Mouse (Mus musculus) embryo, embryonic 10 days (tissue): ENCODE measurements around the gene Pacsin1.
"Not testable (repeated sequence)": the region's sequence is repeated elsewhere in the genome, so short reads cannot be mapped to it uniquely, and the experiment has no call there.

Experiments
- DNase-seq: peaks from one replicate; pipeline ENCODE4 v3.0.0-alpha.2; 2015; ENCODE audit warnings: low spot score

Pacsin1 gene

GRCm38 (mm10) chr17:27655089-27656010 is at the start of gene Pacsin1:
Pacsin1 (plus strand) TSS chr17:27655509.
- peak; percentile 59 for DNase-seq

- DNase-seq = no peak
Measured at GRCm38 (mm10) chr17:27609576-27609975, 45.7 kb upstream of the Pacsin1 start.

GRCm38 (mm10) chr17:27610679-27611518 is 44.4 kb upstream of the Pacsin1 start:
- no peak for DNase-seq

GRCm38 (mm10) chr17:27611519-27611884 is 43.8 kb upstream of the Pacsin1 start:
- no peak for DNase-seq

GRCm38 (mm10) chr17:27611994-27612393 is 43.3 kb upstream of the Pacsin1 start:
- no peak for DNase-seq

GRCm38 (mm10) chr17:27613016-27613415 is 42.3 kb upstream of the Pacsin1 start:
- no peak for DNase-seq

- DNase-seq = no peak
Measured at GRCm38 (mm10) chr17:27615388-27615787, 39.9 kb upstream of the Pacsin1 start.

- no peak for DNase-seq
Measured at GRCm38 (mm10) chr17:27621161-27621560, 34.1 kb upstream of the Pacsin1 start.

GRCm38 (mm10) chr17:27621705-27622531 is 33.4 kb upstream of the Pacsin1 start:
- peak; percentile 66 for DNase-seq

GRCm38 (mm10) chr17:27622611-27623359 is 32.5 kb upstream of the Pacsin1 start:
- peak; percentile 72 for DNase-seq

GRCm38 (mm10) chr17:27623360-27624326 is 31.7 kb upstream of the Pacsin1 start, which contains the start of gene Nudt3:
Nudt3 (minus strand) TSS chr17:27623495.
- peak; percentile 93 for DNase-seq

GRCm38 (mm10) chr17:27625455-27626251 is 29.7 kb upstream of the Pacsin1 start:
- DNase-seq = no peak

GRCm38 (mm10) chr17:27626681-27627080 is 28.6 kb upstream of the Pacsin1 start:
- DNase-seq = peak; percentile 47

GRCm38 (mm10) chr17:27627451-27627850 is 27.9 kb upstream of the Pacsin1 start:
- DNase-seq = peak; percentile 40

- DNase-seq = no peak
Measured at GRCm38 (mm10) chr17:27628376-27628775, 26.9 kb upstream of the Pacsin1 start.

- peak; percentile 93 for DNase-seq
Measured at GRCm38 (mm10) chr17:27629249-27630020, 25.9 kb upstream of the Pacsin1 start.

GRCm38 (mm10) chr17:27634871-27635574 is 20.3 kb upstream of the Pacsin1 start, which contains the start of gene RPS10-NUDT3:
RPS10-NUDT3 (minus strand) TSS chr17:27635222.
- peak; percentile 97 for DNase-seq

- not testable (repeated sequence) for DNase-seq
Measured at GRCm38 (mm10) chr17:27635575-27635903, 19.8 kb upstream of the Pacsin1 start.
